Mouse (Mus musculus): ENCODE results near the gene Lrrk1.
A peak's percentile ranks its signal among the peaks of the same experiment; 100 is the strongest.

Lrrk1 gene

DNA sequence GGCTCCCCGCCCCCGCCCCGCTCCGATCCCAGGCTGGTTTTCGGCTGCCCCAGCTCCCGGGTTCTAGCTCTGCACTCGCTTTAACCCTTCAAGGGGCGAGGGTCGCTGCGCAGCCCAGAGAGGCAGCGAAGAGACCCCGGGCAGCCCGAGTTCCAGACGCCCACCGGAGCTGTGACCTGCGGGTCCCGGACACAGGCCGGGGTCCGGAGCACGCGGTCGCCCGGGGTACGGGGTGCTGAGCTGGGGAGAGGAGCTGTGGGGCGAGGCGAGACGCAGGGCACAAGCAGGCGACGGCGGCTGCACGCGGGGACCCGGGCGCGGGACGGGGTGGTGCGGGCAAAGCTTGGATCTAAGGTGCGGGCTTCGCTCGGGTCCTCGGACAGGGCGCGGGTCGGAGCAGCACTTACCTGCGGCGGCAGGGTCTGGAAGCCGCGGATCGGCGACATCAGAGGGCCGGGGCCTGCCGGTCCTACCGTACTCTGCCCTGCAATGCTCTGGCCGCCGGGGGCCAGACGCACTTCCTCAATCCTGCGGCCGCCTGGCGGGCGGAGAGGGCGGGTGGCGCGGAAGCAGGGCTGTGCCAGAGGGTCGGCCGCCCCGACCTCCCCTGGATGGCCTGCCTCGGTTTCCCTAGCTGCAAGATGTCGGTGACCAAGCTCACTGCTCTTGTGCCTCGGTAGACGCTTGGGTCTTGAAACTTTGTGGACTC, at the start of gene Lrrk1:
TSS of gene Lrrk1 (minus strand) at position 538 of the 709 bp plus-strand sequence.
- DNase-seq (ENCODE audit: low spot score), result peak; percentile 67

GRCm38 (mm10) chr7:66434453-66434935, 46.3 kb upstream of the Lrrk1 start:
- no peak for DNase-seq (ENCODE audit: low spot score)

DNA sequence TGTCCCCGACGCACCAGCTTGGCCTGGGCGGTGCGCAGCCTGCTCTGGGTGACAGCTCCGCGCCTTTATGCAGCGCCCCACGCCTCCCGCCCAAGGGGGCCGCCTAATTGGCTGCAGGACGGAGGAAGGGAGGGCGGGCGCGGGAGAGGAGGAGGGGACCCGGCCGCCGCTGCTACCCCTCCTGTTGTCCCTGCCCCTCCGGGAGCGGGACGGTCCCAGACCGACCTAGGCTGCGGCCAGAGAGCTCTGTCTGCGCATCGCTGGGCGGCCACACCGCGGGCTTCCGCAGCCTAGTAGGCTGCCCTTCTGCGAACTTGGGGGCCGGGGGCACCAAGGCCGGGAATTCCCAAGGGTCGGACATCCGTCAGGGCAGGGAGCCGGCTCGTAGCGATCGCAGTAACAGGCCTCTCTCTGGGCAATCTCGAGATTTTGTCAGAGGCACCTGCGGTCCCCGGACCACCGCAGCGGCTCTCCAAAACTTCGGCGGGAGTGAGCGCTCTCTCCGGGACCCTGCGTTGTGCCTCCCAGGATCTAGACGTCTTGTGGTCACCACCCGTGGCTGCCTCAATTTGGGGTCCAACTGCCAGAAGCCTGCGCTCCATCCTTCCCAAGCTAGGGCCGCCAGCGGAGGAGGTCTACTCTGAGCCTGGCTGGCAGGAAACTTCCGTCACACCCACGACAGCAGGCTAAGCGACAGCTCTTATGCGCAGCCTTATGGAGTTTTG, 39.4 kb upstream of the Lrrk1 start, which contains the start of gene Aldh1a3:
TSS of gene Aldh1a3 (minus strand) at position 81 of the 725 bp plus-strand sequence.
- peak; percentile 51 for DNase-seq (ENCODE audit: low spot score)

DNA sequence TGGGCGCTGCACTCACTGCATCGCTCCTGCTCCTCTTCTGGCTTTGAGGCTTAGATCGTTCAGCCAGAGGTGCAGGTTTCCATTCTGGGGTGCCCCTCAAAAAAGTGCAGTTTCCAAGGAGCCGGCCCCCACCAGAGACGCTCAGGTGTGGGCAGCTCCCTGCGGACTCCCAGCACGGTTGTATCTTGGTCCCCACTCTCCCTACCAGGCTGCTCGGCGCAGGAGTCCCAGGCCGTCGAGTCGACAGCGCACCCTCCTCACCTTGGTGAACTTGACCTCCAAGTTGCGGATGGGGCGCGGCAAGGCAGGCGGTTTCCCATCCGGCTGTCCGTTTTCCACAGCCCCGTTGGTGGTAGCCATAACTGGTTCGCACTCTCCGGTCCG, 38.9 kb upstream of the Lrrk1 start:
- DNase-seq (ENCODE audit: low spot score), result no peak

DNA sequence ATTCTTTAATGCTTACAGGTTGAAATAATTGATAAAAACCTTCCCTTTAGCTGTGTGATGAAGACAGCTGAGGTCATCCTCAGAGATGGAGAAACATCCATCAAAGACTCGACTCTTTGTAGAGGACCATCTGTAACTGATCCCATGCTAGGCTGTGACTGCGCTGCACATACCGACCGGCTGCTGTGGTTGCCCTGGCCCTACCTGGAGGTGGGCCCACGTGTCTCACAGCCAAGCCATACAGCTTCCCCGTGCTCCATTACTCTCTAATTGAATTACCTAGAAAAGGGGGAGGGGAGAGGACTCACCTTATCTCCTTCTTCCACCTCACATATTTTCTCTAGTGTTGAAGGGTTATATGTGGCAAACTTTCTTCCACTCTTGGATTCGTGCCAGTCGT, 33.8 kb upstream of the Lrrk1 start:
- DNase-seq (ENCODE audit: low spot score), result no peak

GRCm38 (mm10) chr7:66418981-66419380, 30.8 kb upstream of the Lrrk1 start:
- DNase-seq (ENCODE audit: low spot score), result no peak

- DNase-seq (ENCODE audit: low spot score), result no peak
Measured at GRCm38 (mm10) chr7:66416829-66417228, 28.7 kb upstream of the Lrrk1 start.

DNA sequence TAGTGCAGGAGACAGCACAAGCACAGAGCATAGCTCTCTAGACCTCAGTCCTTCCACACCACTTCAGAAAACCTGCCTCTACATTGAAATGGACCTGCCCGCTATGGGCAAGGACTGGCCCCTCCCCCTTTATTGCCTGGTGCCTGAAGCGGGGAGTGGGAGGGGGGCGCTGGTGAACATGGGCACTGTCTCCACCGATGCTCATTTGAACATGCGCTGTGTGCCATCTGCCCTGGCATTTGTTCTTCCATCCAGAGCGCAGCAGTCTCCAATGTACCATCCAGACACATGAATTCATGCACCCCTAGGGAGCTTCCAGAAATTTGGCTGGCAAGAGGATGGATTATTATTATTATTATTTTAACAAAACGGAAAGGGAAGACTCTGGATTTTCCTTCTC, 24.9 kb upstream of the Lrrk1 start:
- DNase-seq (ENCODE audit: low spot score), result no peak

- DNase-seq (ENCODE audit: low spot score), result peak; percentile 26
Measured at GRCm38 (mm10) chr7:66409433-66409832, 21.3 kb upstream of the Lrrk1 start.

- no peak for DNase-seq (ENCODE audit: low spot score)
Measured at GRCm38 (mm10) chr7:66406971-66407370, 18.8 kb upstream of the Lrrk1 start.

- DNase-seq (ENCODE audit: low spot score), result no peak
Measured at GRCm38 (mm10) chr7:66405951-66406721, 18.0 kb upstream of the Lrrk1 start.

DNA sequence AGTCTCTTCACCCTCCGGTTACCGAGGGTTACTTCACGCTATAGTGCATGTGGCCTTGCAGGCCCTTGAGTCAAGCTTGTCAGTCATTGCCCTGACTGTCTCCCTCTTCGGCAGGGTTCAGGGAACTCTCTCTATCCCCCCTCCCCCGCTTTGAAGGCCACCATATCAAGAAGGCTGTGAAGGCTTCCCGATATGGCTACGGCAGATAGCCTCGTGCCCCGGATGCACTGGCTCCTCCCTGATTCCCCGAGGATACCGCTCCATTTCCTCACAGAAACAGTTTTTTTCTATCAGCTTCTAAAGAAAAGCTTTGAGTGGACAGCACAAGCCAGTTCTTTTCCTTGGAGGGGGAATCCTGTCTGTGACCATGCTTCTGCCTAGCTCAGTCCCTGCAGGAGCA, 17.4 kb upstream of the Lrrk1 start:
- DNase-seq (ENCODE audit: low spot score), result no peak

- DNase-seq (ENCODE audit: low spot score), result no peak
Measured at GRCm38 (mm10) chr7:66404802-66405201, 16.7 kb upstream of the Lrrk1 start.

GRCm38 (mm10) chr7:66404141-66404540, 16.0 kb upstream of the Lrrk1 start:
- no peak for DNase-seq (ENCODE audit: low spot score)

- no peak for DNase-seq (ENCODE audit: low spot score)
Measured at GRCm38 (mm10) chr7:66402876-66403275, 14.7 kb upstream of the Lrrk1 start.

DNA sequence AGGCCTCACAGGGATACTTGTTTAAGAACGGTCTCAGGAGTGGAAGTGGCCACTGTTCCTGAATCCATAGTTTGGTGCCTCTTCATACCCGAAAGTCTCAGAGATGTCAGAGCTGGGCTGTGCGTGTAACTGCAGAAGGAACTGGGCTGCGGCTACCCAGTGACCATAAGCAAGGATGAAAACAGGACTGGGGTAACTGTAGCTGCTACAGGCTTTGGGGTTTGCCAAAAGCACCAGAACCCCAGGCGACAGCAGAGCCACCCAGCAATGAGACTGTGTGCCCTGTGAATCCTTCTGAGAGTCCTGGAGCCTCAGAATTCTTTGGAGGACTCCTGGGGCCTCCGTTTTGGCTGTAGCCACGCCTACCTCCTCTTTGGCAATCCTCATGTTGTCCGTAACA, 13.5 kb upstream of the Lrrk1 start:
- no peak for DNase-seq (ENCODE audit: low spot score)

DNA sequence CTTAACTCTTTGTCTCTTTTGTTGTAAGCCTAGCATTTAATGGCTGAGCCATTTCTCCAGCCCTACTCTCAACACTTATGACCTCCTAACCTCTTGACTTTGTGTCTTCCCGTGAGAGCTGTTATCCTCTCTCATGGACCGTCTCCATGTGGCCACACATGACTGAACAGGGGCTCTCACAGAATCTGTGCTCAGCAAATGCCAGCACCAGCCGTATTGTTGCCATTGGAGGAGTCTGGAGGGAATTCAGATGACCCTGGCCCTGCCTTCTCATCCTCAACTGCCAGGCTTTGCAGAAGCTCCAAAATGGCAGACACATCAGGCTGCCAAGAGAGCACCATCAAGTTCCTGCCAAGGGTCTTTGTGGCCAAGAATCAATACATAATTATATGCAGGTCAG, 9.1 kb upstream of the Lrrk1 start:
- DNase-seq (ENCODE audit: low spot score), result no peak

DNA sequence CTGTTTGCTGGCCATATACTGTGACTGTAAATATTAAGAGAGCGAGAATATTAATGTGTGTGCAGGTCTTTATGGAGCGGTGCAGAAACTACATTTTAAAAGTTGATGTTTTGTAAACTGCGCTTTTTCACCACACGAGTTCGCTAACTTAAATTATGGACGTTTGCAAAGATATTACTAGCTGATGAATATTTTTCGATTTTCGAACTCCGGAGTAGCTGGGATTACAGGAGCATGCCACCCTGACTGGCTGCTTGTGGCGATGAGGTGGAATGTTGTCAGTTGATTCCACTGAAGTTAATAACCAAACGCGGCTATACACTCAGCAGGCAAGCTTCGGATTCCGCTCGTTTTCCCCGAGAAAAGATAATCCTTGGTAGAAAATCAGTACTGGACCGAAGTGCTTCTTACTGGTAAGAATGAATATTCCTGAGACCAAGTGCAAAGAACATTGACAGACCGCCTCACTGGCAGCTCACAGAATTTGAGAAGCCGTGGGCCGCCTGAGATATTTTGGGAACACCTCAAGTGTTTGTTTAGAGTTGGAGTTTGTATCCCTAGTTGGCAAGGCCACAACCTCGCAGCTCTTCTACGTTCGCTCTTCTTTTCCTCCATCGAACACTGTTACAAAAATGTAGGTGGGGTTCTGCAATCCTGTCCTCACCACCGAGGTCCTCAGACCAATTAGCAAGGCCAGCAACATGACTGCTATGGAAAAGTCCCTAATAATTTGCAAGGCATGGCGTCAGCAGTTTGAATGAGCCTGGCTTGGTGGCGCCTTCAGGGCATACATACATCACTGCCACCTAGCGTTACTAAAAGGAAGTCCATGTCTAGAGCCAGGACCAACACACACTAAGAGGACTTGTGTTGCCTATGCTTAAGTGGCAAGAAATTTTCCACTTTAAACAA, 727 bp upstream of the Lrrk1 start:
- peak; percentile 69 for DNase-seq (ENCODE audit: low spot score)

DNA sequence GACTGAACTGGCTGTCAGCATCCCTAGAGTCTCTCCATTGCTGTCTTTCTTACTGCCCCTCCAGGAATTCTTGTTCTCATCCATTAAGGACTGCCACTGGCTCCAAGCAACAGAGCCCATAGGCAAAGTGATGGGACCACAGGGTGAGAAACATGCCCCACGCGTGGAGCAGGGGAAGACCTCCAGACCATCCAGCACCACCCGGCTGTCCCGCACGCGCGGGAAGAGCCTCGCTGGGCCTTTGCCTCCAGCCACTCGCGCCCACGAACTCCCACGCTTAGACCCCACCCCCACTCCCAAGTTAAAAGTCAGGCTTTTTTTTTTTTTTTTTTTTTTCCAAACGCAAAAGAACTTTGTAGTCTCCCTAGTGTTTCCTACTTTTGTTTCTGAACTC, 734 bp downstream of the Lrrk1 start:
- DNase-seq (ENCODE audit: low spot score), result no peak

DNA sequence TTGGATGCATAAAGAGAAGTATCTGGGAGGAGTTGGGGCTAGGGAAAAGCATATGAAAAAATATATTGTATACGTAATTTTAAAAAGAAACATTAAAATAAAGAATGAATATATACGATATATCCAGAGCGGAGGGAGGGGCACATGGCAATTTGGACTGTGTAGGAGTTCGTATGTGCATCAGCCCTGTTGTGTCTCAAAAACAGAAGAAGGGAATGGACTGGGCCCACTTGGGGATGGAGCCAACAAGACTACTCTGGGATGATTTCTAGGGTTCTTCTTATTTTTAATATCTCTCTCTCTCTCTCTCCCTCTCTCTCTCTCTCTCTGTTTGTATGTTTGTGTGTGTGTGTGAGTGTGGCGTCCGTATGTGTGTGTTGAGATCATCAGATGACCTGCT, 1.7 kb downstream of the Lrrk1 start:
- no peak for DNase-seq (ENCODE audit: low spot score)

- DNase-seq (ENCODE audit: low spot score), result no peak
Measured at GRCm38 (mm10) chr7:66385826-66386225, 2.3 kb downstream of the Lrrk1 start.

DNA sequence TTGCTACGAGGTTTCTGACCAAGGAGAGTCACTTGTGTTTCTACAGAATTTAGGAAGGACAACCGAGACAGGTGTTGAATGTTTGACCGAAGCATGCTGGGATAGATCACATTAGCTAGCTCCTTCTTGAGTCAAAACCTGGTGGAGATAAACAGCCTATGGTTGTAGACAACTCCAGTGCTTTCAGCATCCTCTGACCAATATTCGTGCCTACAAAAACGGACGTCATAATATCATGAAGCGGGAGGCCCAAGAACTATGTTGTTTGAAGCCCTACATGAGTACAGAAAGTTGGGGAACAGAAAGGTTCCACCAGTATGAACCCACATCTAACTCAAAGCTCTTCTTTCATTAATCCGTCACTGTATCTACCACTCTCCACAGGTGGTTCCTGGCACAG, 3.3 kb downstream of the Lrrk1 start:
- no peak for DNase-seq (ENCODE audit: low spot score)

Measured in yolk sac, embryonic 10.5 days (tissue).